Mouse (Mus musculus) forebrain, embryonic 15.5 days (tissue): ENCODE data around the gene Bcar1. TPM values are rescaled to one million over a fixed set of nuclear protein-coding genes. Genes with fewer than 3 reads are reported as not detected.
A peak's percentile ranks its signal among the peaks of the same experiment; 100 is the strongest.

Source experiments
- ATAC-seq: fragments of 200-750 bp; cut with Nextera tagmentation; replicated peaks from 2 replicates; pipeline ENCODE4 v1.8.0; 2017; ENCODE audit warnings: mild to moderate bottlenecking, moderate TSS enrichment, moderate library complexity
- H3K27ac ChIP-seq: fragments of 300-500 bp; sonication (generic); replicated peaks from 2 replicates; pipeline ENCODE4 v1.5.1; 2015; ENCODE audit warnings: mild to moderate bottlenecking, inconsistent platforms
- H3K27me3 ChIP-seq: fragments of 300-500 bp; sonication (generic); 2 replicates; pipeline ENCODE4 v1.6.1; 2015; ENCODE audit warnings: inconsistent platforms
- H3K36me3 ChIP-seq: fragments of 300-500 bp; sonication (generic); 2 replicates; pipeline ENCODE4 v1.6.1; 2015; ENCODE audit warnings: mild to moderate bottlenecking, inconsistent platforms
- H3K4me1 ChIP-seq: fragments of 300-500 bp; sonication (generic); 2 replicates; pipeline ENCODE4 v1.6.1; 2015; ENCODE audit warnings: inconsistent platforms
- H3K4me2 ChIP-seq: fragments of 300-500 bp; sonication (generic); replicated peaks from 2 replicates; pipeline ENCODE4 v1.6.1; 2015; ENCODE audit warnings: mild to moderate bottlenecking, inconsistent platforms
- H3K4me3 ChIP-seq: fragments of 300-500 bp; sonication (generic); 2 replicates; pipeline ENCODE4 v1.5.1; 2015; ENCODE audit warnings: mild to moderate bottlenecking, inconsistent platforms
- H3K9ac ChIP-seq: fragments of 300-500 bp; sonication (generic); replicated peaks from 2 replicates; pipeline ENCODE4 v1.6.1; 2015; ENCODE audit warnings: mild to moderate bottlenecking, inconsistent platforms
- H3K9me3 ChIP-seq: fragments of 300-500 bp; sonication (generic); 2 replicates; pipeline ENCODE4 v1.6.1; 2016; ENCODE audit warnings: inconsistent platforms
- WGBS: fragments of 180-500 bp; shearing (Covaris S2); methylation state at CpG from one replicate; pipeline ENCODE4 v1.1.7; 2015; ENCODE audit warnings: mixed read lengths; 5-methylcytosine and 5-hydroxymethylcytosine counted together
- microRNA-seq: library from miRNA; unstranded; fragments of <30 nt; microRNA quantifications from one replicate; pipeline ENCODE4, GENCODE M21; 2016
- polyA plus RNA-seq: library from polyadenylated mRNA; unstranded; fragments of >200 nt; fragmentation: Nextera tagmentation; extraction: Ambion mirVana; gene quantifications from 2 replicates; pipeline ENCODE4 v1.2.1, GENCODE M21; 2015

Gene Bcar1
- polyA plus RNA-seq, 1 experiment from 2014 or later = 51.8 TPM

GRCm38 (mm10) chr8:111686881-111687280 lies 56.7 kb downstream of the Bcar1 start:
- ATAC-seq = no peak
- no peak overlapping the region for H3K4me3 ChIP-seq
- 86% methylated on average over 13 of the region's 13 CpGs for WGBS
- H3K4me2 ChIP-seq = no peak overlapping the region
- no peaks in the 10 kb centered on the region for H3K36me3 ChIP-seq
- H3K4me1 ChIP-seq = no peaks in the 10 kb centered on the region
- H3K27ac ChIP-seq = no peak overlapping the region
- no peak overlapping the region for H3K9ac ChIP-seq
- H3K9me3 ChIP-seq = no peaks in the 10 kb centered on the region
- no peaks in the 10 kb centered on the region for H3K27me3 ChIP-seq

- no peak overlapping the region for H3K4me2 ChIP-seq
- WGBS = 39% methylated on average over 9 of the region's 9 CpGs
- no peak overlapping the region for H3K4me3 ChIP-seq
- no peak overlapping the region for H3K9ac ChIP-seq
- H3K4me1 ChIP-seq = no peaks in the 10 kb centered on the region; the same call in 1 of the 2 replicates
- no peaks in the 10 kb centered on the region for H3K27me3 ChIP-seq
- no peak for ATAC-seq
- H3K36me3 ChIP-seq = no peaks in the 10 kb centered on the region
- H3K27ac ChIP-seq = no peak overlapping the region
- no peaks in the 10 kb centered on the region for H3K9me3 ChIP-seq
Measured at GRCm38 (mm10) chr8:111682521-111682920, 61.1 kb downstream of the Bcar1 start.

GRCm38 (mm10) chr8:111681153-111681552 lies 62.5 kb downstream of the Bcar1 start:
- Histone ChIP-seq H3K9ac (no peak overlapping the region), H3K27ac (no peak overlapping the region), H3K4me3 (no peak overlapping the region), H3K27me3 (no peaks in the 10 kb centered on the region), H3K4me2 (no peak overlapping the region), H3K4me1 (no peaks in the 10 kb centered on the region; the same call in 1 of the 2 replicates), H3K36me3 (no peaks in the 10 kb centered on the region), H3K9me3 (0 out of 2 replicates have a peak, but pooled peaks cover 4% of the 10 kb centered on the region)
- no peak for ATAC-seq
- 69% methylated on average over 11 of the region's 11 CpGs for WGBS

DNA sequence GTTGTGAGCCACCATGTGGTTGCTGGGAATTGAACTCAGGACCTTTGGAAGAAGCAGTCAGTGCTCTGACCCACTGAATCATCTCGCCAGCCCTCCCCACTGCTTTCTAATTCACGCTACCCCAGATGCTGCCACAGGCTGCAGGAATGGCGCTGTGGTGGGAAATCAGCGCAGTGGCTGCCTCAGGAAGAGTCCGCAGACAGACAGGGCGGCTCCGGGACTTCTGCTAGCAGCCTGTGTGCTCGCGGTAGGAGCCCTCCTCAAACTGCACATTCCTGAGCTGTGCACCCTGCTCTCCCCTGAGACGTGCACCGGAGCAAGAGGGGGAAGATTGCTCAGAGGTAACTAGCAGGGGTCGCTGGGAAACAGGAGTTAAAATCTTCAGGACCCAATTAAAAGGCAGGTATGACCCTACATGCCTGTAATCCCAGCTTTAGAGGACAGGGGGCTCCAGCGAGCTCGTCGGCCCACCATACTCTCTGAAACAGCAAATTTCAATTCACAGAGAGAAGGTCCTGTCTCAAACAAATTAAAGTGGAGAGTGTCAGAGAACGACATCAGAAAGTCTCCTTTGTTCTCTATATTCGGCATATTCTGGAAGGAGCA lies 63.1 kb downstream of the Bcar1 start:
- Histone ChIP-seq H3K27ac (no peak overlapping the region), H3K4me1 (no peaks in the 10 kb centered on the region; the same call in 1 of the 2 replicates), H3K9ac (no peak overlapping the region), H3K4me3 (no peak overlapping the region), H3K4me2 (no peak overlapping the region), H3K36me3 (no peaks in the 10 kb centered on the region), H3K9me3 (0 out of 2 replicates have a peak, but pooled peaks cover 5% of the 10 kb centered on the region), H3K27me3 (no peaks in the 10 kb centered on the region)
- WGBS = 45% methylated on average over 17 of the region's 17 CpGs
- no peak for ATAC-seq

DNA sequence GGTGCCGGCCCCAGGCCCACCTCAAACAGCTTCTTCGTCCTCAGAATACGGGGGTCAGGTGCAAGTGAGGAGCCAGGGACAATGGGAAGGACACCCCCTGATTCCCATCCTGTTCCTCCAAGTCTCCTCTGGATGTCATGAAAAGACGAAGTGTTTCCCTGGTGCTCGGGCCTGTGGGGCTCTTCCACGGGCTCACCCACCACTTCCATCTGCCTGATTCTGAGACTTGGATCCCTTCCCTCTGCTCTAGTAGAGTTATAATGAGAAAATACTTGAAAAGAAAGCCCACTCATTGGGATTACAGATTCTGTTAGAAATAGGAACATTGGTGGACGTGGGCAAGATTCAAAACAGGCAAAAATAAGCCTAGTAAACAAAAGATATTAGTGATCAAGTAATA lies 64.8 kb downstream of the Bcar1 start:
- ATAC-seq = no peak
- H3K9me3 ChIP-seq = 0 out of 2 replicates have a peak, but pooled peaks cover 5% of the 10 kb centered on the region
- H3K4me2 ChIP-seq = no peak overlapping the region
- H3K4me1 ChIP-seq = no peaks in the 10 kb centered on the region; the same call in 1 of the 2 replicates
- no peaks in the 10 kb centered on the region for H3K36me3 ChIP-seq
- H3K4me3 ChIP-seq = no peak overlapping the region
- 89% methylated on average over 7 of the region's 7 CpGs for WGBS
- no peak overlapping the region for H3K9ac ChIP-seq
- H3K27me3 ChIP-seq = no peaks in the 10 kb centered on the region
- no peak overlapping the region for H3K27ac ChIP-seq

DNA sequence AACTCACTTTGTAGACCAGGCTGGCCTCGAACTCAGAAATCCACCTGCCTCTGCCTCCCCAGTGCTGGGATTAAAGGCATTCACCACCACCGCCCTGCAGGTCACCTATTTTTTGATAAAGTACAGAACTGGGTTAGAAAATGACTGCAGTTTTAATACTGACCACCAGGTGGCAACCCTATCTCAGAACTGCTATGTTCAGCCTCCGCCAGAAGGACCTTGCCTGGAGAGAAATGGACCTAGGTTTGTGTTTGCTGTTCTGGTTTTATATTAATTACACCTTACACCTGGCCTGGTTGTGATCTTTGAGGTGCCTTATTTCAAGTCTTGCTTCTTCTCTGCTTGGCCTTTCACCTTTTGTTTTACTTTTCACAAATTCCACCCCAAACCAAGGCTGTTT lies 65.5 kb downstream of the Bcar1 start:
- H3K27ac ChIP-seq = no peak overlapping the region
- peaks cover 1% of the 10 kb centered on the region; the same call in 1 of the 2 replicates for H3K36me3 ChIP-seq
- H3K4me1 ChIP-seq = no peaks in the 10 kb centered on the region; the same call in 1 of the 2 replicates
- no peak overlapping the region for H3K4me2 ChIP-seq
- no peak overlapping the region for H3K4me3 ChIP-seq
- no peak overlapping the region for H3K9ac ChIP-seq
- 0 out of 2 replicates have a peak, but pooled peaks have one; percentile 32 for ATAC-seq
- 0 out of 2 replicates have a peak, but pooled peaks cover 5% of the 10 kb centered on the region for H3K9me3 ChIP-seq
- H3K27me3 ChIP-seq = no peaks in the 10 kb centered on the region
- 33% methylated on average over 3 of the region's 3 CpGs for WGBS

- Histone ChIP-seq H3K4me3 (no peak overlapping the region), H3K27ac (no peak overlapping the region), H3K4me2 (no peak overlapping the region), H3K36me3 (peaks cover 9% of the 10 kb centered on the region), H3K9me3 (0 out of 2 replicates have a peak, but pooled peaks cover 5% of the 10 kb centered on the region), H3K27me3 (no peaks in the 10 kb centered on the region), H3K9ac (no peak overlapping the region), H3K4me1 (no peaks in the 10 kb centered on the region; the same call in 1 of the 2 replicates)
- WGBS = 78% methylated on average over 8 of the region's 8 CpGs
- no peak for ATAC-seq
Measured at GRCm38 (mm10) chr8:111676237-111676636, 67.4 kb downstream of the Bcar1 start.

GRCm38 (mm10) chr8:111666751-111667150 lies 76.9 kb downstream of the Bcar1 start:
- no peak for ATAC-seq
- WGBS = 89% methylated on average over 2 of the region's 2 CpGs

GRCm38 (mm10) chr8:111662473-111662872 lies 81.1 kb downstream of the Bcar1 start:
- H3K4me3 ChIP-seq = no peak overlapping the region
- WGBS = 89% methylated on average over 3 of the region's 3 CpGs
- no peak for ATAC-seq

More at GRCm38 (mm10) chr8:111666751-111667150, 76.9 kb downstream of the Bcar1 start:
- H3K36me3 ChIP-seq = peaks cover 37% of the 10 kb centered on the region
- no peaks in the 10 kb centered on the region for H3K27me3 ChIP-seq
- H3K4me3 ChIP-seq = no peak overlapping the region
- no peaks in the 10 kb centered on the region for H3K4me1 ChIP-seq
- H3K27ac ChIP-seq = no peak overlapping the region
- no peak overlapping the region for H3K4me2 ChIP-seq
- H3K9ac ChIP-seq = no peak overlapping the region
- H3K9me3 ChIP-seq = no peaks in the 10 kb centered on the region

More at GRCm38 (mm10) chr8:111662473-111662872, 81.1 kb downstream of the Bcar1 start:
- no peaks in the 10 kb centered on the region for H3K27me3 ChIP-seq
- H3K4me2 ChIP-seq = no peak overlapping the region
- H3K4me1 ChIP-seq = no peaks in the 10 kb centered on the region
- no peaks in the 10 kb centered on the region for H3K9me3 ChIP-seq
- H3K9ac ChIP-seq = no peak overlapping the region
- H3K36me3 ChIP-seq = peaks cover 25% of the 10 kb centered on the region
- no peak overlapping the region for H3K27ac ChIP-seq

Small RNA genes lying within 50 kb of the gene (microRNA-seq; reads per million reads assigned to microRNA genes)
- not detected for gene Mir7076

Other genes starting within 250 kb of the Bcar1 start
- 8.6 and 9.1 TPM in 2 replicates for gene Wdr59, start 221.7 kb downstream of the Bcar1 start, polyA plus RNA-seq
- 99.8 and 102 TPM in 2 replicates for gene Znrf1, start 207.7 kb downstream of the Bcar1 start, polyA plus RNA-seq
- 0.54 and 0.60 TPM in 2 replicates for gene Ldhd, start 113.4 kb downstream of the Bcar1 start, polyA plus RNA-seq
- gene Zfp1, start 100.4 kb downstream of the Bcar1 start, polyA plus RNA-seq = 32.3 and 34.4 TPM in 2 replicates
- not detected in 2 replicates for gene Ctrb1, start 52.8 kb downstream of the Bcar1 start, polyA plus RNA-seq
- gene Cfdp1, start 110.5 kb upstream of the Bcar1 start, polyA plus RNA-seq = 173 and 181 TPM in 2 replicates
- 4.2 and 4.3 TPM in 2 replicates for gene Tmem170, start 132.9 kb upstream of the Bcar1 start, polyA plus RNA-seq
- gene Chst5, start 166.6 kb upstream of the Bcar1 start, polyA plus RNA-seq = 2.7 and 2.8 TPM in 2 replicates
- 14.6 and 16.6 TPM in 2 replicates for gene Tmem231, start 190.1 kb upstream of the Bcar1 start, polyA plus RNA-seq
- 483 and 504 TPM in 2 replicates for gene Gabarapl2, start 196.9 kb upstream of the Bcar1 start, polyA plus RNA-seq
- 9.3 and 9.8 TPM in 2 replicates for gene Adat1, start 248.5 kb upstream of the Bcar1 start, polyA plus RNA-seq